Mouse (Mus musculus) cerebral cortex, adult 2 months (tissue): ENCODE results near the gene Ankrd34a.

Experiments used
- WGBS: fragments of 180-500 bp; shearing (Covaris S2); methylation state at CpG from one replicate; pipeline ENCODE4 v1.1.7; 2018; 5-methylcytosine and 5-hydroxymethylcytosine counted together

The Ankrd34a gene

GRCm38 (mm10) chr3:96606618-96607017, 10.2 kb downstream of the Ankrd34a start:
- 89% methylated on average over 4 of the region's 4 CpGs for WGBS

GRCm38 (mm10) chr3:96617941-96618340, 21.5 kb downstream of the Ankrd34a start:
- WGBS = 78% methylated on average over 3 of the region's 3 CpGs

GRCm38 (mm10) chr3:96623201-96623600, 26.8 kb downstream of the Ankrd34a start:
- 93% methylated on average over 4 of the region's 4 CpGs for WGBS

GRCm38 (mm10) chr3:96629729-96630600, 33.5 kb downstream of the Ankrd34a start, which contains the start of gene Rbm8a:
TSS of gene Rbm8a (plus strand) at chr3:96629933.
- under 1% methylated on average over 48 of the region's 48 CpGs for WGBS

GRCm38 (mm10) chr3:96634015-96634414, 37.6 kb downstream of the Ankrd34a start:
- WGBS = 60% methylated on average over 1 of the region's 1 CpGs

- 2% methylated on average over 60 of the region's 60 CpGs for WGBS
Measured at GRCm38 (mm10) chr3:96634928-96635879, 38.8 kb downstream of the Ankrd34a start, which contains the start of the genes Pex11b and Gm42957. TSS of gene Pex11b (plus strand) at chr3:96635376. TSS of gene Gm42957 (plus strand) at chr3:96635474.

GRCm38 (mm10) chr3:96635906-96636305, 39.5 kb downstream of the Ankrd34a start:
- WGBS = 8% methylated on average over 15 of the region's 15 CpGs

- WGBS = 72% methylated on average over 11 of the region's 11 CpGs
Measured at GRCm38 (mm10) chr3:96636448-96636847, 40.0 kb downstream of the Ankrd34a start.

GRCm38 (mm10) chr3:96639219-96639618, 42.8 kb downstream of the Ankrd34a start:
- 61% methylated on average over 1 of the region's 1 CpGs for WGBS

- 60% methylated on average over 7 of the region's 7 CpGs for WGBS
Measured at GRCm38 (mm10) chr3:96645018-96645649, 48.7 kb downstream of the Ankrd34a start, which contains the start of gene Itga10. TSS of gene Itga10 (plus strand) at chr3:96645584.

GRCm38 (mm10) chr3:96647365-96647764, 50.9 kb downstream of the Ankrd34a start:
- 86% methylated on average over 3 of the region's 3 CpGs for WGBS
